Mouse (Mus musculus) neural tube, embryonic 14.5 days (tissue): ENCODE data around the gene Smarcd1. TPM values are rescaled to one million over a fixed set of nuclear protein-coding genes. Genes with fewer than 3 reads are reported as not detected.
"Not testable (repeated sequence)": the region's sequence is repeated elsewhere in the genome, so short reads cannot be mapped to it uniquely, and the experiment has no call there.

Source experiments
- ATAC-seq: fragments of 200-750 bp; cut with Nextera tagmentation; 2 replicates; pipeline ENCODE4 v1.8.0; 2017; ENCODE audit warnings: low read depth, mild to moderate bottlenecking, moderate TSS enrichment, moderate library complexity
- H3K27ac ChIP-seq: fragments of 300-500 bp; sonication (generic); 2 replicates; pipeline ENCODE4 v1.5.1; 2014; ENCODE audit warnings: low read depth, mild to moderate bottlenecking, control low read depth, low read length, moderate library complexity, mixed read lengths
- H3K27me3 ChIP-seq: fragments of 300-500 bp; sonication (generic); 2 replicates; pipeline ENCODE4 v1.6.1; 2014; ENCODE audit warnings: low read length; ENCODE audit not compliant: control insufficient read depth, insufficient read depth
- H3K36me3 ChIP-seq: fragments of 300-500 bp; sonication (generic); 2 replicates; pipeline ENCODE4 v1.6.1; 2014; ENCODE audit warnings: low read length, mixed read lengths; ENCODE audit not compliant: control insufficient read depth, insufficient read depth
- H3K4me1 ChIP-seq: fragments of 300-500 bp; sonication (generic); 2 replicates; pipeline ENCODE4 v1.6.1; 2014; ENCODE audit warnings: low read length; ENCODE audit not compliant: control insufficient read depth, insufficient read depth
- H3K4me2 ChIP-seq: fragments of 300-500 bp; sonication (generic); 2 replicates; pipeline ENCODE4 v1.6.1; 2014; ENCODE audit warnings: mild to moderate bottlenecking, low read depth, low read length, control low read depth
- H3K4me3 ChIP-seq: fragments of 300-500 bp; sonication (generic); 2 replicates; pipeline ENCODE4 v1.5.1; 2014; ENCODE audit warnings: low read depth, low read length, control low read depth, mixed read lengths
- H3K9ac ChIP-seq: fragments of 300-500 bp; sonication (generic); replicated peaks from 2 replicates; pipeline ENCODE4 v1.6.1; 2014; ENCODE audit warnings: low read depth, mild to moderate bottlenecking, control low read depth, low read length, mixed read lengths
- H3K9me3 ChIP-seq: fragments of 300-500 bp; sonication (generic); 2 replicates; pipeline ENCODE4 v1.6.1; 2016; ENCODE audit warnings: low read length; ENCODE audit not compliant: control insufficient read depth
- WGBS: fragments of 180-500 bp; shearing (Covaris S2); extraction: QIAGEN DNeasy Blood & Tissue Kit; methylation state at CpG from one replicate; pipeline ENCODE4 v1.1.7; 2014; 5-methylcytosine and 5-hydroxymethylcytosine counted together
- polyA plus RNA-seq: library from polyadenylated mRNA; unstranded; fragments of >200 nt; fragmentation: Nextera tagmentation; extraction: Ambion mirVana; gene quantifications from 2 replicates; pipeline ENCODE4 v1.2.1, GENCODE M21; 2014

The Smarcd1 gene
- polyA plus RNA-seq, 1 experiment from 2014 or later = 110 TPM

DNA sequence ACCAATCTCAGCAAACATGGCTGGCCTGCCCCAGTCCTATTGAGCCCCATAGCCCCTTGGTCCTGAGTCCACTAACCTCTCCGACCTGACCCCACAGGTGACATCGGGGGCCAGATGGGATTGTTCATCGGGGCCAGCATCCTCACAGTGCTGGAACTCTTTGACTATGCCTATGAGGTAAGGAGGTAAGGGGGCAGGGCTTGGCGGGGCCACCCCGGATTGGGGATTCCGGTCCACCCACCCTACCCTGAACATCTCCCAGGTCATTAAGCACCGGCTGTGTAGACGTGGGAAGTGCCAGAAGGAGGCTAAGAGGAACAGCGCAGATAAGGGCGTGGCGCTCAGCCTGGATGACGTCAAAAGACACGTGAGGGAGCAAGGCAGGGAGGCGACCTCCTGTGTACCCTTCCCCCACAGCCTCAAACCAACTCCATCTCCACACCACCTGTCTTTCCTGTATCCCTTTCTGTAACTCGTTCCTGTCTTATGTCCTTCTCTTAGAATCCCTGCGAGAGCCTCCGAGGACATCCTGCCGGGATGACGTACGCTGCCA, 3.3 kb upstream of the Smarcd1 start:
- Histone ChIP-seq H3K4me1 (peaks cover 9% of the 10 kb centered on the region), H3K27me3 (no peaks in the 10 kb centered on the region), H3K9me3 (no peaks in the 10 kb centered on the region), H3K4me3 (no peak overlapping the region), H3K36me3 (peaks cover 41% of the 10 kb centered on the region), H3K27ac (no peak overlapping the region), H3K9ac (no peak overlapping the region), H3K4me2 (no peak overlapping the region)
- 34% methylated on average over 20 of the region's 20 CpGs for WGBS
- ATAC-seq = no peak

DNA sequence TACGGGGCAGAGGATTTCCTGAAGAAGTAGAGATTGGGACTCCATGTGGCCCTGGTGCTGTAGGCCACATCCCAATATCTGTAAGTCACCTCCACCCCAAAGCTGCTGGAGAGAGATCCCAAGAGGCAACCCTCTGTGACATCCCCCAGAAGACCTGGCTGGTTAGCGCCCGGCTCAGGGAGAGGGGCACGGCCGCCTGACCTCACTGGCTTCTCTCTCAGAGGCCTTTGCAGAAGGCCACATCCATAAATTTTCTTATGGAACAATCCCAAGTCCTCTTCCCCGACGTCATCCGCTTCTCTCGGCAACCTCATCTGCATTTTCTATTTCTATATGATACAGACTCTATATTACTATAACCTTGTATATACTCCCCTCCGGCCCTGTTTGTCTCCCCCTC, 2.2 kb upstream of the Smarcd1 start:
- ATAC-seq = no peak
- H3K9me3 ChIP-seq = no peaks in the 10 kb centered on the region
- no peak overlapping the region for H3K4me2 ChIP-seq
- no peak overlapping the region for H3K27ac ChIP-seq
- WGBS = 62% methylated on average over 10 of the region's 10 CpGs
- H3K4me1 ChIP-seq = peaks cover 20% of the 10 kb centered on the region
- H3K4me3 ChIP-seq = no peak overlapping the region
- peaks cover 46% of the 10 kb centered on the region for H3K36me3 ChIP-seq
- no peak overlapping the region for H3K9ac ChIP-seq
- no peaks in the 10 kb centered on the region for H3K27me3 ChIP-seq

DNA sequence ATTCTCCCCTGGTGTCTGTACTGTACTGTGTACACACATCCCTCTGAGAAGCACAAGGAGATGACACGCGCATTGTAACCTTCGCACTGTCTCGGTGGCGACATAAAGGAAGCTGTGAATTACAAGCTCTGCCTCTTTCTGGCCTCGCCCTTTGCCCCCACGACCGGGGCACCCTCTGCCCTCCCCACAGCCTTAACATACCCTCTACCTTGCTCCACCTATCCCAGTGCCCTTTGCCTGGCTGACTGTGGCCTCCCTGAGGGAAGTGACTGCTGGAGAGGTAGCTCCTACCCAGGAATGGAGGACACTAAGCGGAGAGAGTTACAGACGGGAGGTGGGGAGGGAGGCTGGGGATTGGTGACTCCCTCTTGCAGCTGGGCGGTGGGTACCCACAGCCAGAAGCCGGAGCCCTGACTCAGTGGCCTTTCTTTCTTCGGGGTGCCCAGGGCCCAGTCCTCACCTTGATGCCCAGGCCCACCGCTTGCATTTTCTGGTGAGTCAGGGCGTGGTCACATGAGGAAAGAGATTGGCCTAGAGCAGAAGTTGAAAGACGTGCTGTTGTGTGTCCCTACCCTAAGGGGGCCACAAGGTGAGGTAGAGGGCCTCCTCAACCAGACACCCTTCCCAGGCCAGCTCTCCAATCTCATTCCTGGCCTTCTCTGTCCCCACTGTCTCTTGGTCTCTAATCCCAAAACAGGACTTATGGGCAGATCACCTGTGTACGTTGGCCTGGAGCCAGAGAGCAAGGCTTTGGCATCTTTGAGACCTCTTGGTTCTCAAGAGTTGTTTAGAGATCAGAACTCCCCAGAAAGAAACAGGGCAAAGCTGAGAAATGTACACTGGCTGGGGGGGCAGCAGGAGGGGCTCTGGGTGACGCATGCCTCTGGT, 1.5 kb upstream of the Smarcd1 start:
- no peak overlapping the region for H3K4me2 ChIP-seq
- peaks cover 42% of the 10 kb centered on the region for H3K36me3 ChIP-seq
- H3K27ac ChIP-seq = no peak overlapping the region
- 85% methylated on average over 18 of the region's 18 CpGs for WGBS
- no peak overlapping the region for H3K9ac ChIP-seq
- H3K4me1 ChIP-seq = peaks cover 24% of the 10 kb centered on the region
- H3K27me3 ChIP-seq = no peaks in the 10 kb centered on the region
- H3K9me3 ChIP-seq = no peaks in the 10 kb centered on the region
- no peak overlapping the region for H3K4me3 ChIP-seq
- no peak for ATAC-seq

DNA sequence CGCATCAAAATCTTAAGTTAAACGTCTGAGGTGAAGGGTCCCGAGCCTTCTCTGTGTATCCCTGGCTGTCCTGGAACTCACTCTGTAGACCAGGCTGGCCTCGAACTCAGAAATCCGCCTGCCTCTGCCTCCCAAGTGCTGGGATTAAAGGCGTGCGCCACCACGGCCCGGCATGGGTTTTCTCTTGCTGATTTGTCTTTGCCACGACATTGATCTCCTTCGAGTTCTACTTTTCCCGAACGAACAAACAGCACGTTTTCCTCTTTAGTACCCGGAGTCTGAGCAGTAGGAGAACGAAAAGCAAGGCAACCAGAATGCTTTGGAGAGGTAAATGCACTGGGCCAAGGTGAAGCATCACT, 310 bp upstream of the Smarcd1 start:
- 0 out of 2 replicates have a peak, but pooled peaks have one; percentile 1 for ATAC-seq
- peaks cover 40% of the 10 kb centered on the region for H3K36me3 ChIP-seq
- peak overlapping the region; percentile 78 for H3K4me3 ChIP-seq
- H3K9me3 ChIP-seq, H3K27me3 ChIP-seq: not testable (repeated sequence)
- H3K4me2 ChIP-seq = peak overlapping the region; percentile 31; the same call in 1 of the 2 replicates
- peak overlapping the region; percentile 99 for H3K27ac ChIP-seq
- 48% methylated on average over 16 of the region's 16 CpGs for WGBS
- H3K9ac ChIP-seq = peak overlapping the region; percentile 98
- peaks cover 24% of the 10 kb centered on the region for H3K4me1 ChIP-seq

DNA sequence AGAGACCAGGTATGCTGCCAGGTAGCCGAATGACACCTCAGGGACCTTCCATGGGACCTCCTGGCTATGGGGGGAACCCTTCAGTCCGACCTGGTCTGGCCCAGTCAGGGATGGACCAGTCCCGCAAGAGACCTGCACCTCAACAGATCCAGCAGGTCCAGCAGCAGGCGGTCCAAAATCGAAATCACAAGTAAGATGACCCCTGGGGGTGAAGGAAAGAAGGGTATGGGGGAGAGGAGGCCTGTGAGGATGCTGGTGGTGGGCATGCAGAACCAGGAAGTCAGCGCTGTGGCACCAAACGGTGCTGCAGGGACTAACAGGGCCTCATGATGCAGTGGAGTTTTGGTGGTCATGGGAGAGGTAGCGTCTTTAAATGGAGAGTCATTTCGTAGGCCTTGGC, 1.2 kb downstream of the Smarcd1 start:
- no peak for ATAC-seq
- Histone ChIP-seq H3K36me3 (peaks cover 39% of the 10 kb centered on the region), H3K4me2 (peak overlapping the region; percentile 99), H3K4me1 (peaks cover 24% of the 10 kb centered on the region), H3K4me3 (peak overlapping the region; percentile 78), H3K9ac (peak overlapping the region; percentile 98), H3K9me3 (no peaks in the 10 kb centered on the region), H3K27ac (peak overlapping the region; percentile 99), H3K27me3 (no peaks in the 10 kb centered on the region)
- WGBS = 44% methylated on average over 9 of the region's 9 CpGs

DNA sequence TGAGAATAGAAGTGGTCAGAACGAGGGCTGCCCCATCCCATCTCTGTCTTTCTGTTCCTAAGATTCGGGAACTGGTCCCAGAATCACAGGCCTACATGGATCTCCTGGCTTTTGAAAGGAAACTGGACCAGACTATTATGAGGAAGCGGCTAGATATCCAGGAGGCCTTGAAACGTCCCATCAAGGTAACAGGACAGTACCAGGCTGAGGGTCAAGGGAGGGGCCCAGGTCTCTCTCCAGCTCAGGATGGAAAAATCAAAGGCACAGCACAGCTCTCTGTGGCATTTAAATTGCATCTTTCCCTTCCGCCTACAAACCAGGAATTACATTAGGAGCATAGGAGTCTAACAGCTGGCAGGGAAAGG, 1.7 kb downstream of the Smarcd1 start:
- Histone ChIP-seq H3K4me2 (peak overlapping the region; percentile 99), H3K4me3 (peak overlapping the region; percentile 78), H3K9ac (peak overlapping the region; percentile 98; the same call in 1 of the 2 replicates), H3K4me1 (peaks cover 24% of the 10 kb centered on the region), H3K9me3 (no peaks in the 10 kb centered on the region), H3K27ac (peak overlapping the region; percentile 99), H3K36me3 (peaks cover 39% of the 10 kb centered on the region), H3K27me3 (no peaks in the 10 kb centered on the region)
- 58% methylated on average over 5 of the region's 5 CpGs for WGBS
- ATAC-seq = no peak

DNA sequence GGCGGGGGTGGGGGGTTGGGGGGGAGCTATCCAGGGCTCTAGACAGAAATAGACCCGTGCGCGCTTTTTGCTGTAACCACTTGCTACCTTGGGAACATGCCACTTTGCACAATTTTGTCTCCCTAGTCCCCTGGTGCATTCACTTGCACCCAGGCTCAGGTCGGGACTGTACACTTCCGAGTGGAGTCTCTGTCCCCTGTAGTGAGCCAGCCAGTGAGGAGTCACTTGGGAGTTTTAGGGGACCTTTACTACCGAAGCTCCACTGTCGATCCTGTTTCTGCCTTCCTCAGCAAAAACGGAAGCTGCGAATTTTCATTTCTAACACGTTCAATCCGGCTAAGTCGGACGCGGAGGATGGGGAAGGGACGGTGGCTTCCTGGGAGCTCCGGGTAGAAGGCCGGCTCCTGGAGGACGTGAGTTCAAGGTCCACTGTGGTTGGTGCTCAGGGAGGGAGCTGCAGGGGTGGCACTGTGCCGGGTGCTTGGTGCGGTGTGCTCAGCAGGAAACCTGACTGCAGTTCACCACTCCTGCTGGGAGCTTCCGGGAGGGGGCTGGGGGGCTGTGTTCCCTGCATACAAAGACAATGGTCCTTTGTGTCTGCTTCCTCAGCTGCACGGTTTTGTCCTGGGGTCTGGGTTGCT, 2.2 kb downstream of the Smarcd1 start:
- peaks cover 39% of the 10 kb centered on the region for H3K36me3 ChIP-seq
- 16% methylated on average over 23 of the region's 23 CpGs for WGBS
- no peaks in the 10 kb centered on the region for H3K9me3 ChIP-seq
- peak overlapping the region; percentile 98 for H3K9ac ChIP-seq
- H3K27ac ChIP-seq = peak overlapping the region; percentile 99
- peak overlapping the region; percentile 99 for H3K4me2 ChIP-seq
- H3K4me3 ChIP-seq = peak overlapping the region; percentile 78
- peaks cover 24% of the 10 kb centered on the region for H3K4me1 ChIP-seq
- ATAC-seq = no peak
- no peaks in the 10 kb centered on the region for H3K27me3 ChIP-seq

DNA sequence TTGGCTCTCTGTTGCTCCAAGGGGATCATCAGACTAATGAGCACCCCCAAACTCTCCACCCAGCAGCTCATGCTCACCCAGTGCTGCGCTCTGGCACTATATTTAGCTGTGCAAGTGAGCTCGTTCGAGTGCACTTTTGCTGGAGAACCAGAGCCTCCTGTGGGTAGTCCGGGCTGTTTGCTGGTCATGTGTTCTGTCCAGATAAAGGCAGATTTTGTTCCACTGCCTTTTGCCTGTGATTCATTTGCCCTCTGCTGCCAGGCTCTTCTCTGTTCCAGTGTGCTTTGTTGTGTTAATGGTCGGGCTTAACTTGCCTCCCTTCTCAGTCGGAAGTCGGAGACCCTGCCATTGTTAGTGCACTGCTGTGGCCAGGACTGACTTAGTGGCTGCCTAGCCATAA, 3.0 kb downstream of the Smarcd1 start:
- 14% methylated on average over 7 of the region's 7 CpGs for WGBS
- H3K36me3 ChIP-seq = peaks cover 44% of the 10 kb centered on the region

More for the DNA sequence above, 3.0 kb downstream of the Smarcd1 start:
- Histone ChIP-seq H3K9ac (peak overlapping the region; percentile 98), H3K4me3 (peak overlapping the region; percentile 78), H3K27ac (peak overlapping the region; percentile 99), H3K4me1 (peaks cover 24% of the 10 kb centered on the region), H3K4me2 (peak overlapping the region; percentile 99), H3K9me3 (no peaks in the 10 kb centered on the region), H3K27me3 (no peaks in the 10 kb centered on the region)
- ATAC-seq = no peak
